Mouse (Mus musculus) embryonic facial prominence, embryonic 11.5 days (tissue): ENCODE results near the gene Mpc1. TPM values are rescaled to one million over a fixed set of nuclear protein-coding genes. Genes with fewer than 3 reads are reported as not detected.

Experiments
- ATAC-seq: fragments of 200-750 bp; cut with Nextera tagmentation; replicated peaks from 2 replicates; pipeline ENCODE4 v1.8.0; 2017; ENCODE audit warnings: low read depth; ENCODE audit not compliant: insufficient number of reproducible peaks, low FRiP score, low TSS enrichment
- DNase-seq: peaks from one replicate; pipeline ENCODE4 v3.0.0-alpha.2; 2015; ENCODE audit warnings: low spot score
- H3K27ac ChIP-seq: fragments of 300-500 bp; sonication (generic); replicated peaks from 2 replicates; pipeline ENCODE4 v1.5.1; 2014; ENCODE audit warnings: mild to moderate bottlenecking, low read depth, low read length, control low read depth
- H3K27me3 ChIP-seq: fragments of 300-500 bp; sonication (generic); 2 replicates; pipeline ENCODE4 v1.6.1; 2014; ENCODE audit warnings: mild to moderate bottlenecking, low read length, moderate library complexity, mixed read lengths; ENCODE audit not compliant: control insufficient read depth, insufficient read depth
- H3K36me3 ChIP-seq: fragments of 300-500 bp; sonication (generic); replicated peaks from 2 replicates; pipeline ENCODE4 v1.6.1; 2014; ENCODE audit warnings: low read depth, mild to moderate bottlenecking, low read length, moderate library complexity, mixed read lengths; ENCODE audit not compliant: control insufficient read depth, insufficient read depth
- H3K4me1 ChIP-seq: fragments of 300-500 bp; sonication (generic); 2 replicates; pipeline ENCODE4 v1.6.1; 2014; ENCODE audit warnings: low read length, mixed read lengths; ENCODE audit not compliant: control insufficient read depth, insufficient read depth
- H3K4me2 ChIP-seq: fragments of 300-500 bp; sonication (generic); 2 replicates; pipeline ENCODE4 v1.6.1; 2014; ENCODE audit warnings: low read depth, mild to moderate bottlenecking, control low read depth, low read length, moderate library complexity
- H3K4me3 ChIP-seq: fragments of 300-500 bp; sonication (generic); 2 replicates; pipeline ENCODE4 v1.5.1; 2014; ENCODE audit warnings: low read depth, low read length, control low read depth
- H3K9ac ChIP-seq: fragments of 300-500 bp; sonication (generic); replicated peaks from 2 replicates; pipeline ENCODE4 v1.6.1; 2014; ENCODE audit warnings: mild to moderate bottlenecking, control low read depth, low read length
- H3K9me3 ChIP-seq: fragments of 300-500 bp; sonication (generic); replicated peaks from 2 replicates; pipeline ENCODE4 v1.6.1; 2016; ENCODE audit warnings: mild to moderate bottlenecking, low read length, inconsistent platforms, mixed read lengths; ENCODE audit not compliant: control insufficient read depth
- WGBS: fragments of 180-500 bp; shearing (Covaris S2); extraction: QIAGEN DNeasy Blood & Tissue Kit; methylation state at CpG from one replicate; pipeline ENCODE4 v1.1.7; 2014; 5-methylcytosine and 5-hydroxymethylcytosine counted together
- polyA plus RNA-seq: library from polyadenylated mRNA; unstranded; fragments of >200 nt; fragmentation: Nextera tagmentation; extraction: Ambion mirVana; gene quantifications from 2 replicates; pipeline ENCODE4 v1.2.1, GENCODE M21; 2014

Gene Mpc1
- polyA plus RNA-seq, 1 experiment from 2014 or later: 124 TPM

GRCm38 (mm10) chr17:8242186-8242585 is 40.5 kb upstream of the Mpc1 start:
- no peak for ATAC-seq
- no peak overlapping the region for H3K4me2 ChIP-seq
- no peak for DNase-seq
- no peaks in the 10 kb centered on the region for H3K27me3 ChIP-seq
- no peaks in the 10 kb centered on the region; the same call in 1 of the 2 replicates for H3K4me1 ChIP-seq
- no peaks in the 10 kb centered on the region for H3K9me3 ChIP-seq
- H3K4me3 ChIP-seq: no peak overlapping the region
- H3K27ac ChIP-seq: no peak overlapping the region
- H3K9ac ChIP-seq: no peak overlapping the region
- WGBS: 91% methylated on average over 11 of the region's 11 CpGs
- H3K36me3 ChIP-seq: no peaks in the 10 kb centered on the region

GRCm38 (mm10) chr17:8244124-8244523 is 38.6 kb upstream of the Mpc1 start:
- Histone ChIP-seq H3K9ac (no peak overlapping the region), H3K27ac (no peak overlapping the region), H3K4me3 (no peak overlapping the region), H3K9me3 (no peaks in the 10 kb centered on the region), H3K27me3 (no peaks in the 10 kb centered on the region), H3K4me2 (no peak overlapping the region), H3K36me3 (no peaks in the 10 kb centered on the region), H3K4me1 (no peaks in the 10 kb centered on the region; the same call in 1 of the 2 replicates)
- DNase-seq: no peak
- WGBS: 69% methylated on average over 2 of the region's 2 CpGs
- ATAC-seq: no peak

GRCm38 (mm10) chr17:8246102-8246754 is 36.5 kb upstream of the Mpc1 start:
- DNase-seq: no peak

GRCm38 (mm10) chr17:8251704-8252103 is 31.0 kb upstream of the Mpc1 start:
- no peak overlapping the region for H3K4me2 ChIP-seq
- no peak for DNase-seq
- 91% methylated on average over 7 of the region's 7 CpGs for WGBS

More at GRCm38 (mm10) chr17:8246102-8246754, 36.5 kb upstream of the Mpc1 start:
- H3K9me3 ChIP-seq: no peaks in the 10 kb centered on the region
- no peak overlapping the region for H3K27ac ChIP-seq
- ATAC-seq: no peak
- 83% methylated on average over 4 of the region's 4 CpGs for WGBS
- H3K4me3 ChIP-seq: no peak overlapping the region
- no peaks in the 10 kb centered on the region for H3K36me3 ChIP-seq
- H3K4me2 ChIP-seq: no peak overlapping the region
- no peak overlapping the region for H3K9ac ChIP-seq
- H3K4me1 ChIP-seq: no peaks in the 10 kb centered on the region
- no peaks in the 10 kb centered on the region for H3K27me3 ChIP-seq

GRCm38 (mm10) chr17:8254268-8254667 is 28.4 kb upstream of the Mpc1 start:
- H3K4me2 ChIP-seq: no peak overlapping the region
- no peak overlapping the region for H3K4me3 ChIP-seq
- no peaks in the 10 kb centered on the region for H3K4me1 ChIP-seq
- no peaks in the 10 kb centered on the region for H3K9me3 ChIP-seq
- DNase-seq: no peak
- H3K9ac ChIP-seq: no peak overlapping the region
- H3K27ac ChIP-seq: no peak overlapping the region
- H3K27me3 ChIP-seq: no peaks in the 10 kb centered on the region
- H3K36me3 ChIP-seq: no peaks in the 10 kb centered on the region
- no peak for ATAC-seq

More at GRCm38 (mm10) chr17:8251704-8252103, 31.0 kb upstream of the Mpc1 start:
- Histone ChIP-seq H3K36me3 (no peaks in the 10 kb centered on the region), H3K9ac (no peak overlapping the region), H3K27ac (no peak overlapping the region), H3K27me3 (no peaks in the 10 kb centered on the region), H3K9me3 (no peaks in the 10 kb centered on the region), H3K4me1 (no peaks in the 10 kb centered on the region), H3K4me3 (no peak overlapping the region)
- no peak for ATAC-seq

GRCm38 (mm10) chr17:8254914-8255313 is 27.8 kb upstream of the Mpc1 start:
- DNase-seq: no peak
- Histone ChIP-seq H3K4me3 (no peak overlapping the region), H3K36me3 (no peaks in the 10 kb centered on the region), H3K9me3 (no peaks in the 10 kb centered on the region), H3K9ac (no peak overlapping the region), H3K27me3 (no peaks in the 10 kb centered on the region), H3K4me2 (no peak overlapping the region), H3K4me1 (no peaks in the 10 kb centered on the region), H3K27ac (no peak overlapping the region)
- 78% methylated on average over 3 of the region's 3 CpGs for whole genome bisulfite sequencing
- ATAC-seq: no peak

- DNase-seq (no peak), ATAC-seq (no peak)
- Histone ChIP-seq H3K4me2 (no peak overlapping the region), H3K36me3 (no peaks in the 10 kb centered on the region), H3K4me3 (no peak overlapping the region), H3K9ac (no peak overlapping the region), H3K9me3 (no peaks in the 10 kb centered on the region), H3K27me3 (no peaks in the 10 kb centered on the region), H3K4me1 (no peaks in the 10 kb centered on the region), H3K27ac (no peak overlapping the region)
- 80% methylated on average over 6 of the region's 6 CpGs for WGBS
Observed at GRCm38 (mm10) chr17:8255583-8255982, 27.1 kb upstream of the Mpc1 start.

GRCm38 (mm10) chr17:8256982-8257381 is 25.7 kb upstream of the Mpc1 start:
- 66% methylated on average over 8 of the region's 8 CpGs for WGBS
- ATAC-seq: no peak

More at GRCm38 (mm10) chr17:8256982-8257381, 25.7 kb upstream of the Mpc1 start:
- no peak overlapping the region for H3K27ac ChIP-seq
- no peaks in the 10 kb centered on the region for H3K9me3 ChIP-seq
- no peaks in the 10 kb centered on the region for H3K27me3 ChIP-seq
- no peak overlapping the region for H3K9ac ChIP-seq
- no peak overlapping the region for H3K4me2 ChIP-seq
- no peaks in the 10 kb centered on the region for H3K36me3 ChIP-seq
- DNase-seq: no peak
- no peak overlapping the region for H3K4me3 ChIP-seq
- no peaks in the 10 kb centered on the region for H3K4me1 ChIP-seq
